Mouse (Mus musculus): Measurements from ENCODE around the gene Rab11fip5.

DNA sequence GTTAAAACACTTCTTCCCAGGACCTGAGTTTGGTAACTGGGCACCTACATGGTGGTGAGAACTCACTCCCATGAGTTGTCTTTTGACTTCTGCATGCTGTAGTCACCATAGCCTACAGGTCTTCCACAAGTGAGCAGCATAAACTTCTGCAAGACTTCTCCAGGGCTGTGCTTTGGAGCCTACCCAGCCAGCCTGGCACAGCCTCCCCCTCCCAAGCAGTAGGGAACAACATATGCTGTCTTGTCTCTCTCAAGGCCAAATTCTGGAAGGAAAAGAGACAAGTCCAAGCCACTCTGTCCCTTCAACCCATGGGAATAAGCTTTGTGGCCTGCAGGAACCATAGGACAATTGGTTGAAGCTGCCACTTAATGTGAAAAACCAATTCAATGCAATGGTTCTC lies 29.5 kb downstream of the Rab11fip5 start:
- no peak for TF ChIP-seq CTCF (conservative IDR thresholded peaks at IDR 0.05; ENCODE audit: low read length)
- no peak for TF ChIP-seq NANOG (IDR thresholded peaks at IDR 0.05; ENCODE audit: borderline replicate concordance, low read length)
- no peak for TF ChIP-seq POU5F1 (IDR thresholded peaks at IDR 0.05; ENCODE audit: borderline replicate concordance, low read length)

All from E14TG2a.4 (cell line).